Mouse (Mus musculus): ENCODE data around the gene Chga.

Gene Chga

DNA sequence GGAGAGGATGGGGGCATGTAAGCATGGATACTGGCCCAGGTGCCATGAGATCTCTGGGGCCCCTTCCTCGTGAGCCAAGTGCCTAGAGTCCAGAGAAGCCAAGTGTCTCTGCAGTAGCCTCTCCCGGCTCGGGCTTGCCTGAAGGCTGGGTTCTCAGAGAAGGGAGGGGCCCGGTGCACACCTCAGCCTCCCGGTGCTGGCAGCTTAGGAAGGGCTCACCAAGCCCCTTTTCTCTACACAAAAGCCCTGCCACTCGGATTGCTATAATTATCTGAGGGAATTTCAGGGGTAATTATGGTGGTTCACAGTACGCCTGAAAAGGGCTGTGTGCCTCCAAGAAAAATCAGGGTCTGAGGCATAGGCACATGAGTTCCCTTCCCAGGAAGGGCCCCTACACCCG lies 47.1 kb downstream of the Chga start:
- no peak for DNase-seq

DNA sequence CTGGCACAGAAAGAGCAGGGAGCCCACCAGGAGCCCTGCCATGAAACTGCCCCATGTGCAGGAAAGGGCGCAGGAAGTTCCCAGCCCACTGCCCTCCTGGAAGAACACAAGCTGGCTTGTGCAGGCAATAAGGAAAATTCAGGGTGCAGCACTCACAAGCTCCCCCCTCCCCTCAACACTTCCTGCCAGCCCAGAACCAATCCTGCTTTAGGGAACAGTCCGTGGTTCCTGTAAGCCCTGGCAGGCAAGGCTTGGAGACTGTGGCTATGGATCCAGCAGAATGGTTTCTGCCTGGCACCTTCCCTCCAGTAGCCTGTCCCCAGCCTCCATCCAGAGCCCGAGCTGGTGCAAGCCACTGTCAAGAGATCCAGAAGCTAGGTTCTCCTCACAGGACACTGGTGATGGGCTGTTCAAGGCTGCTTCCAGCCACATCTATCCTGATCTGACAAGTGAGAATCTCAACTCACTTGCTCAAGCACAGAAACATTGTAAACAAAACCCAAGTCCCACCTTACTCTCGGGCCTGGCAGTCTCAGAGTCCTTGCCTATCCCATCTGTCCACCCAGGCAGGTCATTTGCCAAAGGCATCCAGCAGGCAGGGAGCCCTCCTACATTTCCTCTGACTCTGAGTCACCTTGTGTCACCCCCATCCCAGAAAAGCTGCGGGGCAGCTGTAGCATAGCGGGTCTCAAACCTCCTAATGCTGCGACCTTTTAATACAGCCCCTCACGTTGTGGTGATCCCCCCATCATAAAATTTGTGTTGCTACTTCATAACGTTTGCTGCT lies 47.7 kb downstream of the Chga start:
- DNase-seq = no peak

DNA sequence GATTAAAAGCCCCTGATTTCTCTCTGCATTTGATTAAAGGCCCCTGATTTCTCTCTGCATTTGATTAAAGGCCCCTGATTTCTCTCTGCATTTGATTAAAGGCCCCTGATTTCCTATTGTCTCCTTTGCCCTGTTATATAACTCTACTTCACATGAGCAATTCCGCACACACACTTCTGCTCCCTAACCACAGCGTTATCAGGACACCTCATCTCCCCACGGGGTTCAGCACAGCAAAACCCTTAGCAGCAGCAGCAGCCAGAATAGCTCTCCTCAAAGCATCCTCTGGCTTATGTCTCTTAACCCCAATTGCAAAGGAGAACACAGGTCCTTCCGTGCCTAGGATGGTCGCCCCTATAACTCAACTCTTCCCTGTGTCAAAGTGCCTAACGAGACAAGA lies 50.8 kb downstream of the Chga start:
- no peak for DNase-seq

DNA sequence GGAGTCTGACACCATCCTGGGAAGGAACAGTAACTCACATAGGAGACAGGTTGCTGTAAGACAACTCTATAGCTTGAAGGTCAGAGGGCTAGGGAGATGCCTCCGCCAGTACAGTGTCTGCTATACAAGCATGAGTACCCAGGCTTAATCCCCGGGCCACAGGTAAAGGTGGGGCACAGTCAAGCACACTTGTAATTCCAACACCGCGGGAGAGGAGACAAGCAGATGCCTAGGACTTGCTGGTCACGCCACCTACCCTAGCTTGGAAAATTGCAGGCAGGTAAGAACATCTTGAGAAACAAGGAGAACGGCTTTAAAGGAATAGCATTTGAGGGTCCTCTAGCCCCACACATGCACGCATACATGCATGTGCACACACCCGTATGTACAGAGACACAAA lies 52.3 kb downstream of the Chga start:
- DNase-seq = no peak

DNA sequence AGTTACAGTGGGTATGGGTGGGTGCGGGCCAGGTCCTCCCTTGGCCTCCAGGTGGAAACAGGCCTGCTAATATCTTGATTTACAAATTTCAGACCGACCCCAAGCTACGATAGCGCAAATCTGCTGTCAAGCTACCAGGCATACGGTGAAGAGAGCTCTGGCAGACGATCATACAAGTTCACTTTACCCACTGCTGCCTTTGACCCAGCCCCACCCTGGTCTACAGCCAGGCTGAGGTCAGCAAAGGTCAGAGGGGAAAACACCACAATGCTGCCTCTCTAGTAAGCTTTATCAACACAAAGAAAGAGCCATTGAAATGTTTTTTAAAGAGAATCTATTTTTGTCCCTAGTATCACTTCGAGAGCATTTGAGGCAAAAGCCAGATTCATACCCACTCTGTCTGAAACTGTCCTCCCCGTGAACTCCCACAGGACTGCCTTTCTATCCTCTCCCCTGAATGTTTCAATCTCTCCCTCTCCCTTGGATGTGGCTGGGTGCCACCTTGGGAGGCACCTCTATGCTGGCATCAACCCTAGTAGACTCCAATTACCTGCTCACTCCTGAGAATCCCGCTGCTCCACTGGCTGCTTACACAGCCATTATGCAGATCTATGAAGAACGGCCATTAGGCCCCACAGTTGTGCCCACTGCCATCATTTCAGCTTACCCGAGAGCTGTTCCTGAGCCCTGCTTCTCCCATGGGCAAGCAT lies 53.2 kb downstream of the Chga start:
- no peak for DNase-seq

DNA sequence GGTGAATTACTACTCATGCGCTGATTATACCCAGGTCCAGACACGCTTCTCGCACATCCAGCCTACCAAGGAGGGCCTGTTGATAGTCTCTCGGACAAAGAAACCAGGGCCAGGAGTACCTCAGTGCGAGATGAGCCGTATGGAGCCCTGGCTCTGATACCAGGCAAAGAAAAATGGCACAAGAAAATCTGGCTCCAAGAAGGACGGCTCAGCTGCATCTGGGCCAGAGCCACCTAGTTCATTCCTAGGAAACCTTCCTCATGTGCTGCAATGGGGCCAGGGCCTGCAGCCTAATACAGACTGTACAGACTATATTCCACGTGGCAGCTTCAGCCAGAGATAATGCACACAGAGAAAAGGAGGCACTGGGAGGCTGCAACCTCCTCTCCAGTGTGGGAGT lies 56.2 kb downstream of the Chga start:
- no peak for DNase-seq

DNA sequence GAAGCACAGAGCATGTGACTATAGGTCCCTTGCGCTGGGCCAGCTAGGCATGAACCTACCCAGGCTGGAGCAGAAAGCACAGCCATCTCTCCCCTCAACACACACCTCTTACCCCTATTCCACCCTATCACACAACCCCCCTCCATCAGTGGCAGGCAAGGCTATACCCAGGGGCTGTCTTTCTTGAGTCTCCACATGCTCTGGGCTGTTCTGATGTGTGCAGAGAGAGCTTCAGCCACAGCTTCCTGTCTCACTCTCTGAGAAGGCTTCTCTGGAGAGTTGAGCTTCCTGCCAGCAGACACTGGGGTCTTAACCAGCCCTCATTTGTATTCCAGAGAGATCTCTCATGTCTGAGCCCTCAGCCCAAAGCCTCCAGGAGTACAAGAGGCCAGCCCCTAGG lies 57.7 kb downstream of the Chga start:
- DNase-seq = peak; percentile 4 to 5

DNA sequence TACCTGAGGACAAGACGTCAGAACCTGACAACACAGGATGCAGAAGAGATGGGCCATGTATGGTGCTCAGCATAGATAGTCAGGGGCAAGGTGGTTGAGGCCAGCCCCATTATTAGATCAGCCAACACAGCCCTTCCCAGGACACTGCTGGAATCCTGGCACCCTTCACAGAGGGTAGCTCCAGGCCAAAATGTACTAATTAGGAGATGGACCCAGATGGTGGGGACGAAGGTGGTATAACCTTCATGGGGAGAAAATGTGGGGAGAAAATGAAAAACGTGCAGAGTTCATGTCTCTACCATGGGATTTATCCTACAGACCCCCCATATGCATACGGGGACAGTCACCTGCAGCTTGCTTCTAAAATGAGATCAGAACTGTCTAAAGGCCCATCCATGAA lies 58.6 kb downstream of the Chga start:
- DNase-seq = no peak
